Mouse (Mus musculus) CH12.LX (cell line): ENCODE results near the gene Adamts16. TPM values are rescaled to one million over a fixed set of nuclear protein-coding genes. Genes with fewer than 3 reads are reported as not detected.

Experiments used
- DNase-seq: peaks from one replicate; pipeline ENCODE4 v3.0.0-alpha.2; 2013; ENCODE audit errors: extremely low read depth
- H3K27ac ChIP-seq: 2 replicates; pipeline ENCODE4 v1.5.1; 2012; ENCODE audit warnings: low read depth, mild to moderate bottlenecking, control low read depth, moderate library complexity; ENCODE audit not compliant: insufficient read depth
- H3K27me3 ChIP-seq: replicated peaks from 2 replicates; pipeline ENCODE3; 2012; ENCODE audit warnings: inconsistent platforms
- H3K36me3 ChIP-seq, 2 experiments: replicated peaks in 1 of 2; 2 replicates each; pipeline versions ENCODE3 to v1.6.1; 2012; ENCODE audit warnings: inconsistent platforms in 1 of 2, low read length in 1 of 2, mild to moderate bottlenecking in 1 of 2, mixed read lengths in 1 of 2, moderate library complexity in 1 of 2; ENCODE audit not compliant: control insufficient read depth in 1 of 2, insufficient read depth in 1 of 2
- H3K4me1 ChIP-seq, 2 experiments: 2 replicates each; pipeline ENCODE4 v1.6.1; 2012; ENCODE audit warnings: inconsistent platforms in 1 of 2, moderate library complexity in 1 of 2; ENCODE audit not compliant: insufficient read depth in 2 of 2, control insufficient read depth in 1 of 2
- H3K4me2 ChIP-seq: 2 replicates; pipeline ENCODE4 v1.6.1; 2012; ENCODE audit warnings: low read depth, mild to moderate bottlenecking, control low read depth; ENCODE audit not compliant: poor library complexity, insufficient read depth, severe bottlenecking
- H3K4me3 ChIP-seq, 3 experiments: fragments of 150-350 bp in 1 of 3; sonication (generic) in 1 of 3; replicated peaks in 1 of 3; 2 replicates each; pipeline versions ENCODE3 to v1.5.1; 2011 to 2012; ENCODE audit warnings: low read depth in 2 of 3, low read length in 2 of 3, mild to moderate bottlenecking in 2 of 3, moderate library complexity in 2 of 3, control low read depth in 1 of 3, improper control_type of control experiment in 1 of 3, inconsistent platforms in 1 of 3, mixed read lengths in 1 of 3; ENCODE audit not compliant: poor library complexity in 1 of 3
- H3K79me2 ChIP-seq: replicated peaks from 2 replicates; pipeline ENCODE4 v1.6.1; 2012; ENCODE audit warnings: mild to moderate bottlenecking, moderate library complexity; ENCODE audit not compliant: control insufficient read depth, poor library complexity, insufficient read depth, severe bottlenecking; ENCODE audit errors: extremely low read depth
- H3K9ac ChIP-seq: 2 replicates; pipeline ENCODE4 v1.6.1; 2012; ENCODE audit warnings: low read depth, mild to moderate bottlenecking, control low read depth, moderate library complexity; ENCODE audit not compliant: insufficient read depth
- H3K9me3 ChIP-seq: replicated peaks from 2 replicates; pipeline ENCODE3; 2012; ENCODE audit warnings: low read length, inconsistent platforms, mixed read lengths
- BHLHE40 ChIP-seq: IDR thresholded peaks from 2 replicates; pipeline ENCODE4 v1.6.1; 2011; ENCODE audit warnings: mild to moderate bottlenecking, low read depth, low read length, improper control_type of control experiment
- CHD1 ChIP-seq: IDR thresholded peaks from 2 replicates; pipeline ENCODE4 v1.6.1; 2012; ENCODE audit warnings: low read depth, low read length, improper control_type of control experiment, inconsistent platforms
- CHD2 ChIP-seq: IDR thresholded peaks from 2 replicates; pipeline ENCODE4 v1.6.1; 2011; ENCODE audit warnings: low read length, improper control_type of control experiment
- ELF1 ChIP-seq: IDR thresholded peaks from 2 replicates; pipeline ENCODE4 v1.6.1; 2014; ENCODE audit warnings: low read depth, mild to moderate bottlenecking, inconsistent platforms, low read length, improper control_type of control experiment
- EP300 ChIP-seq: IDR thresholded peaks from 2 replicates; pipeline ENCODE4 v1.6.1; 2011; ENCODE audit warnings: low read length, improper control_type of control experiment
- ETS1 ChIP-seq: conservative IDR thresholded peaks from 2 replicates; pipeline ENCODE4 v1.6.1; 2012; ENCODE audit warnings: low read depth, mild to moderate bottlenecking, inconsistent platforms, low read length, improper control_type of control experiment, moderate library complexity
- GABPA ChIP-seq: IDR thresholded peaks from 2 replicates; pipeline ENCODE4 v1.6.1; 2012; ENCODE audit warnings: low read depth, low read length, improper control_type of control experiment, inconsistent platforms; ENCODE audit not compliant: insufficient replicate concordance
- IRF4 ChIP-seq: IDR thresholded peaks from 2 replicates; pipeline ENCODE4 v1.6.1; 2014; ENCODE audit warnings: low read depth, mild to moderate bottlenecking, inconsistent platforms, low read length, improper control_type of control experiment
- JUN ChIP-seq: IDR thresholded peaks from 2 replicates; pipeline ENCODE4 v1.6.1; 2011; ENCODE audit warnings: low read depth, mild to moderate bottlenecking, low read length, improper control_type of control experiment, moderate library complexity; ENCODE audit not compliant: insufficient read depth
- JUND ChIP-seq: conservative IDR thresholded peaks from 2 replicates; pipeline ENCODE4 v1.6.1; 2011; ENCODE audit warnings: low read depth, low read length, improper control_type of control experiment
- KAT2A ChIP-seq: IDR thresholded peaks from 2 replicates; pipeline ENCODE4 v1.6.1; 2012; ENCODE audit warnings: low read length, improper control_type of control experiment, inconsistent platforms; ENCODE audit not compliant: insufficient replicate concordance
- MAFK ChIP-seq: IDR thresholded peaks from 2 replicates; pipeline ENCODE4 v1.6.1; 2011; ENCODE audit warnings: low read length, improper control_type of control experiment; ENCODE audit not compliant: insufficient replicate concordance
- MAX ChIP-seq: IDR thresholded peaks from 2 replicates; pipeline ENCODE4 v1.6.1; 2011; ENCODE audit warnings: low read length, improper control_type of control experiment
- MAZ ChIP-seq: IDR thresholded peaks from 2 replicates; pipeline ENCODE4 v1.6.1; 2012; ENCODE audit warnings: low read depth, mild to moderate bottlenecking, inconsistent platforms, low read length, improper control_type of control experiment, moderate library complexity
- MEF2A ChIP-seq: IDR thresholded peaks from 2 replicates; pipeline ENCODE4 v1.6.1; 2014; ENCODE audit warnings: low read depth, mild to moderate bottlenecking, inconsistent platforms, low read length, improper control_type of control experiment, borderline replicate concordance
- MXI1 ChIP-seq: IDR thresholded peaks from 2 replicates; pipeline ENCODE4 v1.6.1; 2011; ENCODE audit warnings: mild to moderate bottlenecking, low read depth, low read length, improper control_type of control experiment
- POLR2A ChIP-seq: IDR thresholded peaks from 2 replicates; pipeline ENCODE4 v1.6.1; 2011; ENCODE audit warnings: low read depth, mild to moderate bottlenecking, improper control_type of control experiment, low read length
- POLR2AphosphoS2 ChIP-seq: IDR thresholded peaks from 2 replicates; pipeline ENCODE4 v1.6.1; 2011; ENCODE audit warnings: low read depth, low read length, improper control_type of control experiment
- RCOR1 ChIP-seq: conservative IDR thresholded peaks from 2 replicates; pipeline ENCODE4 v1.6.1; 2012; ENCODE audit warnings: low read depth, mild to moderate bottlenecking, inconsistent platforms, low read length, improper control_type of control experiment
- SIN3A ChIP-seq: IDR thresholded peaks from 2 replicates; pipeline ENCODE4 v1.6.1; 2012; ENCODE audit warnings: low read length, improper control_type of control experiment, inconsistent platforms
- TCF12 ChIP-seq: IDR thresholded peaks from 2 replicates; pipeline ENCODE4 v1.6.1; 2014; ENCODE audit warnings: low read depth, mild to moderate bottlenecking, inconsistent platforms, low read length, improper control_type of control experiment
- ZKSCAN1 ChIP-seq: IDR thresholded peaks from 2 replicates; pipeline ENCODE4 v1.6.1; 2012; ENCODE audit warnings: low read depth, inconsistent platforms, low read length, improper control_type of control experiment, borderline replicate concordance
- ZMIZ1 ChIP-seq: IDR thresholded peaks from 2 replicates; pipeline ENCODE4 v1.6.1; 2012; ENCODE audit warnings: low read depth, mild to moderate bottlenecking, inconsistent platforms, low read length, improper control_type of control experiment
- ZNF384 ChIP-seq: IDR thresholded peaks from 2 replicates; pipeline ENCODE4 v1.6.1; 2012; ENCODE audit warnings: low read depth, low read length, improper control_type of control experiment, inconsistent platforms
- dilution Hi-C: fragments of 300-500 bp; cut with MboI; formaldehyde crosslinking; loops from 2 replicates; pipeline ENCODE4 v1.14.3; 2020; ENCODE audit warnings: low sequenced_read_pairs; ENCODE audit not compliant: extremely low pct_unique_long_range_greater_than_20kb, extremely low pct_ligation_motif_present
- in situ Hi-C: fragments of 300-500 bp; cut with MboI; formaldehyde crosslinking; loops from 3 replicates; pipeline ENCODE4 v1.14.3; 2019; ENCODE audit warnings: low sequenced_read_pairs, low pct_ligation_motif_present, low pct_unique_long_range_greater_than_20kb, mixed read lengths
- polyA plus RNA-seq: library from polyadenylated mRNA; unstranded; fragments of >175 nt; gene quantifications from 2 replicates; pipeline ENCODE4 v1.2.1, GENCODE M21; 2012; ENCODE audit warnings: low read depth; ENCODE audit not compliant: insufficient read length
- total RNA-seq, 2 experiments: library from RNA; depleted of rRNA; stranded (reverse); fragments of 300-350 nt in 1 of 2; fragments of >200 nt in 1 of 2; gene quantifications; 2 replicates each; pipeline ENCODE4 v1.2.3; 2012 to 2014

Adamts16 gene
- total and polyA plus RNA-seq, 3 experiments, result not detected

- H3K4me2 ChIP-seq, result peak overlapping the region; percentile 52
- 0 out of 2 replicates have a peak, but pooled peaks have one; percentile 29 for TF ChIP-seq CHD2
- no peak for TF ChIP-seq POLR2A
- TF ChIP-seq GABPA, result no peak
- peak; percentile 86; the same call in 1 of the 2 replicates for TF ChIP-seq RCOR1
- TF ChIP-seq TCF12, result peak; percentile 63; the same call in 1 of the 2 replicates
- TF ChIP-seq JUN, result peak; percentile 49; the same call in 1 of the 2 replicates
- peak; percentile 32; the same call in 1 of the 2 replicates for TF ChIP-seq MAZ
- TF ChIP-seq BHLHE40, result peak; percentile 50
- TF ChIP-seq ZKSCAN1, result peak; percentile 8; the same call in 1 of the 2 replicates
- peak; percentile 88 for TF ChIP-seq EP300
- TF ChIP-seq ZNF384, result peak; percentile 70
- 0 out of 2 replicates have a peak, but pooled peaks have one; percentile 39 for TF ChIP-seq MAFK
- peak; percentile 45; the same call in 1 of the 2 replicates for TF ChIP-seq MEF2A
- no peak for TF ChIP-seq POLR2AphosphoS2
- TF ChIP-seq IRF4, result peak; percentile 93
- peak; percentile 57 for TF ChIP-seq ELF1
- no peak for TF ChIP-seq MXI1
- no peak for TF ChIP-seq CHD1
- TF ChIP-seq ETS1, result peak; percentile 72; the same call in 1 of the 2 replicates
- no peak for TF ChIP-seq KAT2A
- peak; percentile 35; the same call in 1 of the 2 replicates for TF ChIP-seq MAX
- TF ChIP-seq ZMIZ1, result no peak
- no peak; the same call in 1 of the 2 replicates for TF ChIP-seq JUND
- peak; percentile 59; the same call in 1 of the 2 replicates for TF ChIP-seq SIN3A
Measured at GRCm38 (mm10) chr13:70744416-70745038, 97.1 kb downstream of the Adamts16 start.

More at GRCm38 (mm10) chr13:70744416-70745038, 97.1 kb downstream of the Adamts16 start:
- Histone ChIP-seq H3K9ac (no peak overlapping the region), H3K27me3 (no peaks in the 10 kb centered on the region), H3K9me3 (no peaks in the 10 kb centered on the region), H3K79me2 (no peaks in the 10 kb centered on the region), H3K4me3 (no peak overlapping the region), H3K4me1 (peaks cover 16 to 39% of the 10 kb centered on the region in 2 experiments), H3K27ac (no peak overlapping the region), H3K36me3 (no peaks in the 10 kb centered on the region)
- peak; percentile 78 for DNase-seq
- in situ Hi-C loops, result no loop called here
- dilution Hi-C loops, result no loop called here
